Mouse (Mus musculus): ENCODE measurements around the gene Gm13023. TPM values are rescaled to one million over a fixed set of nuclear protein-coding genes. Genes with fewer than 3 reads are reported as not detected.

Gm13023 gene
- not detected for polyA plus RNA-seq (2014; fragmentation: Illumina TruSeq; extraction: RNeasy Lipid Tissue Mini Kit (QIAGEN cat#74804); ENCODE audit: low read depth, low replicate concordance)

GRCm38 (mm10) chr4:143789052-143789451, at the start of gene Gm13023:
TSS of gene Gm13023 (plus strand) at chr4:143789352.

GRCm38 (mm10) chr4:143815993-143816392, 26.8 kb downstream of the Gm13023 start, which contains the start of gene Gm13084:
TSS of gene Gm13084 (minus strand) at chr4:143816093.

Other genes starting within 250 kb of the Gm13023 start
- not detected for gene BC080695, start 237.7 kb upstream of the Gm13023 start, polyA plus RNA-seq (2014; fragmentation: Illumina TruSeq; extraction: RNeasy Lipid Tissue Mini Kit (QIAGEN cat#74804); ENCODE audit: low read depth, low replicate concordance)
- not detected for gene Gm13057, start 237.6 kb upstream of the Gm13023 start, polyA plus RNA-seq (2014; fragmentation: Illumina TruSeq; extraction: RNeasy Lipid Tissue Mini Kit (QIAGEN cat#74804); ENCODE audit: low read depth, low replicate concordance)
- gene Gm13083, start 174.3 kb upstream of the Gm13023 start, polyA plus RNA-seq (2014; fragmentation: Illumina TruSeq; extraction: RNeasy Lipid Tissue Mini Kit (QIAGEN cat#74804); ENCODE audit: low read depth, low replicate concordance): not detected
- gene Gm13088, start 132.1 kb upstream of the Gm13023 start, polyA plus RNA-seq (2014; fragmentation: Illumina TruSeq; extraction: RNeasy Lipid Tissue Mini Kit (QIAGEN cat#74804); ENCODE audit: low read depth, low replicate concordance): not detected
- gene Gm13089, start 86.6 kb upstream of the Gm13023 start, polyA plus RNA-seq (2014; fragmentation: Illumina TruSeq; extraction: RNeasy Lipid Tissue Mini Kit (QIAGEN cat#74804); ENCODE audit: low read depth, low replicate concordance): not detected
- not detected for gene Gm13078, start 69.9 kb upstream of the Gm13023 start, polyA plus RNA-seq (2014; fragmentation: Illumina TruSeq; extraction: RNeasy Lipid Tissue Mini Kit (QIAGEN cat#74804); ENCODE audit: low read depth, low replicate concordance)
- gene Gm13084, start 26.7 kb downstream of the Gm13023 start, polyA plus RNA-seq (2014; fragmentation: Illumina TruSeq; extraction: RNeasy Lipid Tissue Mini Kit (QIAGEN cat#74804); ENCODE audit: low read depth, low replicate concordance): not detected
- not detected for gene Gm13103, start 57.1 kb downstream of the Gm13023 start, polyA plus RNA-seq (2014; fragmentation: Illumina TruSeq; extraction: RNeasy Lipid Tissue Mini Kit (QIAGEN cat#74804); ENCODE audit: low read depth, low replicate concordance)
- gene Pramef6, start 111.0 kb downstream of the Gm13023 start, polyA plus RNA-seq (2014; fragmentation: Illumina TruSeq; extraction: RNeasy Lipid Tissue Mini Kit (QIAGEN cat#74804); ENCODE audit: low read depth, low replicate concordance): not detected
- gene Pramef25, start 161.7 kb downstream of the Gm13023 start, polyA plus RNA-seq (2014; fragmentation: Illumina TruSeq; extraction: RNeasy Lipid Tissue Mini Kit (QIAGEN cat#74804); ENCODE audit: low read depth, low replicate concordance): not detected
- gene Gm13101, start 177.6 kb downstream of the Gm13023 start, polyA plus RNA-seq (2014; fragmentation: Illumina TruSeq; extraction: RNeasy Lipid Tissue Mini Kit (QIAGEN cat#74804); ENCODE audit: low read depth, low replicate concordance): not detected
- gene Pramef17, start 205.0 kb downstream of the Gm13023 start, polyA plus RNA-seq (2014; fragmentation: Illumina TruSeq; extraction: RNeasy Lipid Tissue Mini Kit (QIAGEN cat#74804); ENCODE audit: low read depth, low replicate concordance): not detected

Data from kidney, adult 10 weeks (tissue).